Mouse (Mus musculus) forebrain, embryonic 11.5 days (tissue): Measurements from ENCODE around the gene Tctex1d1. TPM values are rescaled to one million over a fixed set of nuclear protein-coding genes. Genes with fewer than 3 reads are reported as not detected.

ENCODE experiments used
- ATAC-seq: fragments of 200-750 bp; cut with Nextera tagmentation; replicated peaks from 2 replicates; pipeline ENCODE4 v1.8.0; 2017; ENCODE audit warnings: moderate TSS enrichment; ENCODE audit not compliant: low FRiP score
- DNase-seq: peaks from one replicate; pipeline ENCODE4 v3.0.0-alpha.2; 2017; ENCODE audit warnings: low spot score
- H3K27ac ChIP-seq: fragments of 300-500 bp; sonication (generic); 2 replicates; pipeline ENCODE4 v1.5.1; 2014; ENCODE audit warnings: low read depth, low read length
- H3K27me3 ChIP-seq: fragments of 300-500 bp; sonication (generic); 2 replicates; pipeline ENCODE4 v1.6.1; 2014; ENCODE audit warnings: mild to moderate bottlenecking, low read length, mixed read lengths; ENCODE audit not compliant: control insufficient read depth, insufficient read depth
- H3K36me3 ChIP-seq: fragments of 300-500 bp; sonication (generic); 2 replicates; pipeline ENCODE4 v1.6.1; 2014; ENCODE audit warnings: mild to moderate bottlenecking, low read length, moderate library complexity, mixed read lengths; ENCODE audit not compliant: control insufficient read depth, insufficient read depth
- H3K4me1 ChIP-seq: fragments of 300-500 bp; sonication (generic); replicated peaks from 2 replicates; pipeline ENCODE4 v1.6.1; 2014; ENCODE audit warnings: low read length, mixed read lengths; ENCODE audit not compliant: control insufficient read depth, insufficient read depth
- H3K4me2 ChIP-seq: fragments of 300-500 bp; sonication (generic); 2 replicates; pipeline ENCODE4 v1.6.1; 2014; ENCODE audit warnings: low read depth, mild to moderate bottlenecking, low read length, moderate library complexity, mixed read lengths; ENCODE audit not compliant: severe bottlenecking
- H3K4me3 ChIP-seq: fragments of 300-500 bp; sonication (generic); 2 replicates; pipeline ENCODE4 v1.5.1; 2014; ENCODE audit warnings: low read depth, low read length
- H3K9ac ChIP-seq: fragments of 300-500 bp; sonication (generic); 2 replicates; pipeline ENCODE4 v1.6.1; 2014; ENCODE audit warnings: low read length
- H3K9me3 ChIP-seq: fragments of 300-500 bp; sonication (generic); 2 replicates; pipeline ENCODE4 v1.6.1; 2016; ENCODE audit warnings: low read length, mixed read lengths; ENCODE audit not compliant: control insufficient read depth
- WGBS: fragments of 180-500 bp; shearing (Covaris S2); extraction: QIAGEN DNeasy Blood & Tissue Kit; methylation state at CpG from one replicate; pipeline ENCODE4 v1.1.7; 2014; 5-methylcytosine and 5-hydroxymethylcytosine counted together
- polyA plus RNA-seq: library from polyadenylated mRNA; unstranded; fragments of >200 nt; fragmentation: Nextera tagmentation; extraction: Ambion mirVana; gene quantifications from 2 replicates; pipeline ENCODE4 v1.2.1, GENCODE M21; 2014

Gene Tctex1d1
- 0.60 TPM in 1 of 2 replicates, not detected in the other for polyA plus RNA-seq

- peak within 1 kb of the TSS; percentile 0; the same call in 1 of the 2 replicates for H3K4me3 ChIP-seq
- no peak within 1 kb of the TSS for H3K27ac ChIP-seq
- no peaks in the 10 kb centered on the region for H3K9me3 ChIP-seq
- no peak within 1 kb of the TSS for H3K9ac ChIP-seq
- H3K36me3 ChIP-seq = no peaks in the 10 kb centered on the region
- H3K4me2 ChIP-seq = peak within 1 kb of the TSS; percentile 46
- ATAC-seq (peak; percentile 45; the same call in 1 of the 2 replicates), DNase-seq (peak; percentile 60)
- peaks cover 30% of the 10 kb centered on the region for H3K27me3 ChIP-seq
- WGBS = under 1% methylated on average over 13 of the region's 13 CpGs
- H3K4me1 ChIP-seq = peaks cover 15% of the 10 kb centered on the region
Observed at GRCm38 (mm10) chr4:102978440-102978839, at the start of gene Tctex1d1. Gene Tctex1d1, plus strand, starts transcription at chr4:102978606.

- ATAC-seq = no peak
Observed at GRCm38 (mm10) chr4:102929491-102929890, 48.9 kb upstream of the Tctex1d1 start.

DNA sequence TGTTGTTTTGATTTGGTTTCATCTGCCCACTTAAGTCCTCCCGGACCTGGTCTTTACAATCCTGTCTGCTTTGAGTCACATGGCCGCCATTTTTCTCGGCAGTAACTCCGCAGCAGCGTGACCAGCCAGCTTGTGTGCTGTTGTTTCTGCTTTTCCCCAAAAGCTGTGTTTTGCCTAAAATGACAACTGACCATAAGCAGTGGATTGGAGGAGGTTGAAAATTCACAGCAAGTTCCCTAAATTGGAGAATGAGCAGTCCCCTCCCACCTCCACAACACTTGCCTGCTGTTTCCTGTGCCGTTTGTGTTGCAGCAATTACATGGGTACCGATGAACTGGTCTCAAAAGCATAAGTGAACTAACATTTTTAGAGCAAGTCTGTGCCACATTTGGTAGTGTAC is 47.7 kb upstream of the Tctex1d1 start:
- H3K27me3 ChIP-seq = no peaks in the 10 kb centered on the region
- H3K9ac ChIP-seq = no peak overlapping the region
- no peak for ATAC-seq
- no peak for DNase-seq
- H3K27ac ChIP-seq = no peak overlapping the region
- H3K4me1 ChIP-seq = no peaks in the 10 kb centered on the region
- H3K4me2 ChIP-seq = no peak overlapping the region
- H3K9me3 ChIP-seq = no peaks in the 10 kb centered on the region
- H3K4me3 ChIP-seq = no peak overlapping the region
- WGBS = 92% methylated on average over 7 of the region's 7 CpGs
- no peaks in the 10 kb centered on the region for H3K36me3 ChIP-seq

More at GRCm38 (mm10) chr4:102929491-102929890, 48.9 kb upstream of the Tctex1d1 start:
- no peak overlapping the region for H3K4me2 ChIP-seq
- H3K4me1 ChIP-seq = no peaks in the 10 kb centered on the region
- H3K9ac ChIP-seq = no peak overlapping the region
- WGBS = 62% methylated on average over 3 of the region's 4 CpGs
- H3K4me3 ChIP-seq = no peak overlapping the region
- H3K9me3 ChIP-seq = no peaks in the 10 kb centered on the region
- no peak for DNase-seq
- no peak overlapping the region for H3K27ac ChIP-seq
- H3K27me3 ChIP-seq = no peaks in the 10 kb centered on the region
- H3K36me3 ChIP-seq = no peaks in the 10 kb centered on the region

- Histone ChIP-seq H3K4me2 (no peak overlapping the region), H3K4me3 (no peak overlapping the region), H3K9ac (no peak overlapping the region), H3K27ac (no peak overlapping the region), H3K36me3 (no peaks in the 10 kb centered on the region), H3K9me3 (no peaks in the 10 kb centered on the region), H3K4me1 (no peaks in the 10 kb centered on the region), H3K27me3 (no peaks in the 10 kb centered on the region)
- DNase-seq (no peak), ATAC-seq (no peak)
- 82% methylated on average over 3 of the region's 3 CpGs for WGBS
Observed at GRCm38 (mm10) chr4:102940266-102940665, 38.1 kb upstream of the Tctex1d1 start.

DNA sequence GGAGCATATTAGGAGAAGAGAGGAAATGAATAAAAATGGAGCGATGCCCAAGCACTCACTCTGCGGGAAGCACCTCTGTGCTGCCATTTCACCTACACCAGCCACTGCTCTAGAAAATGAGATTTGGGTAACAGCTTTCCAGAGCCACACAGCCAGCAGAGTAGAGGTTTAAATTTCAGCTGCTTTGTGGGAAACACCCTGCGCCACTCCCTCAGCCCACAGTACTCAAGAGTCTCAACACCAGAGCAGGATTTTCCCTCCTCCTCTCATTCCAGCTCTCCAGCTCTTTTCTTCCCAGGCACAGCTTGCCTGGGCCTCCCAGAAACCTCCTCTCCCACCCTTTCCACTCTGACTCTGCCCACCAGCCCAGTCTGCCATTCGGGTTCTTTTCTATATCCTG is 37.7 kb upstream of the Tctex1d1 start:
- Histone ChIP-seq H3K4me1 (no peaks in the 10 kb centered on the region), H3K4me3 (no peak overlapping the region), H3K9ac (no peak overlapping the region), H3K27ac (no peak overlapping the region), H3K9me3 (no peaks in the 10 kb centered on the region), H3K36me3 (no peaks in the 10 kb centered on the region), H3K4me2 (no peak overlapping the region), H3K27me3 (no peaks in the 10 kb centered on the region)
- WGBS = 89% methylated on average over 4 of the region's 4 CpGs
- ATAC-seq (no peak), DNase-seq (no peak)

DNA sequence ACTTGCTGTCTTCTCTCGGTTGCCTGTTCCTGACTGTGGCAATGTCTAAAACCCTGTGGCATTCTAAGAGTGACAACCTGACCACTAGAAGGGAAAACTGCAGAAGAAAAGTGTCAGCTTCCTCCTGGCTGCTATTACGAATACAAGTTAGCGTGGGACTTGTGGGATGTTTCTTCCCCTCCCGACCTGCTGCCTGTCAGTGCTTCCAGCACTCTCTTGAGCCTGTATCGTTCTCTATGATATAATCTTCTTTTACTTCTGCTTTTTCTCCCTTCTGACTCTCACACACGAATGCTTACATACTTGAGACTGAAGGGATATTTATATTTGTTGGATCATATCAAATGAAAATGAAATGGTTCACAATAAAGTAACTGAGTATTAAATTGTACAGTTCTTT is 34.1 kb upstream of the Tctex1d1 start:
- Histone ChIP-seq H3K27me3 (no peaks in the 10 kb centered on the region), H3K9me3 (no peaks in the 10 kb centered on the region), H3K4me2 (no peak overlapping the region), H3K9ac (no peak overlapping the region), H3K36me3 (no peaks in the 10 kb centered on the region), H3K4me1 (no peaks in the 10 kb centered on the region), H3K4me3 (no peak overlapping the region), H3K27ac (no peak overlapping the region)
- ATAC-seq (no peak), DNase-seq (no peak)
- WGBS = 82% methylated on average over 6 of the region's 6 CpGs

DNA sequence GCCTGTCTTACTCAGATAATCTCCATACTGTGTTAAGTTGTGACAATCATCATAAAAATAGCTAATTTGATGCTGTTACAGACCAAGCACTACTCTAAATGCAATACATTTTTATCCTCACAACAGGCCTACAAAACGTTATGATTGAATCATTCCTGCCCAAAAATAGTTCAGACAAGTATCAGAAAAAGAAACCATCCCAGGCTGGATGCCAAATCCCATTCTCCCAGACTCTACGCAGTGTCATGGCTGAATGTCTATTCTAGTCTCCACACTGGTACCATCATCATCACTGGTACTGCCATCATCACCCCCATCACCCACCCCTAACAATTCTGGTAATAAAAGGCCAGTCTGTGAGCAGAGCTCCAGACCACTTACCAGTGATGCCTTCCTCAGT is 25.9 kb upstream of the Tctex1d1 start:
- H3K4me1 ChIP-seq = no peaks in the 10 kb centered on the region
- no peaks in the 10 kb centered on the region for H3K27me3 ChIP-seq
- H3K4me3 ChIP-seq = no peak overlapping the region
- no peaks in the 10 kb centered on the region for H3K36me3 ChIP-seq
- no peaks in the 10 kb centered on the region for H3K9me3 ChIP-seq
- no peak overlapping the region for H3K4me2 ChIP-seq
- no peak for ATAC-seq
- no peak overlapping the region for H3K9ac ChIP-seq
- H3K27ac ChIP-seq = no peak overlapping the region
- no peak for DNase-seq
- 77% methylated on average over 2 of the region's 2 CpGs for WGBS

DNA sequence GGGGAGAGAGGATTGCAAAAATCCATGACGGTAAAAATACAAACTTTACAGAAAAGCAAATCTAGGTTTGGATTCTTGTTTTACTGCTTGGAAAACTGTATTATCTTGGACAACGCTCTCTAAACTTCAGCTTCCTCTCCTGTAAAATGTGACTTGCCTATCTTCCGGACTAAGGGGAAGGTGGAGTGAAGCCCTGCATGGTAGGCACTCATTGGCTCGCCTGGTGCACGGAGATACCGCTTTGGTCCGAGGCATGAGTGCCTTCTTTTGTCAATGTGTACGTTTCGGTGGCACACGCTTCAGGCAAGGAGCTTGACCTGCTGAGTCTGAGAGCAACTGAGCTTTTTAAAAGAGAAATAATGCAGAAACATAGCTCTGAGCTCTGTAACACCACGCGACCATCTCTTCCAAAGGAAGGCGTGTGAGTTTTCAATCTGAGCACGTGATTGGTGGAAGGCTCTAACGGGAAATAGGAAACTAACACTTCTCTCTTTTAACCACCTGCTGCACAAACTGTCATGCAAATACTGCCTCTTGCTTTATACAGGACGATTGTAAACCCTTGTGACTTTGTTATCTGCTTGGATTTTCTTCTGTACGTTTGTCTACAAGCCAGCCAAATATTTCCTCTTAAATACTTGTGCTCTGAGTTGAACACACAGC is 23.0 kb upstream of the Tctex1d1 start:
- no peaks in the 10 kb centered on the region for H3K27me3 ChIP-seq
- H3K36me3 ChIP-seq = no peaks in the 10 kb centered on the region
- no peaks in the 10 kb centered on the region for H3K4me1 ChIP-seq
- no peaks in the 10 kb centered on the region for H3K9me3 ChIP-seq
- WGBS = 74% methylated on average over 17 of the region's 17 CpGs
- ATAC-seq = no peak
- no peak overlapping the region for H3K9ac ChIP-seq
- no peak overlapping the region for H3K4me2 ChIP-seq
- DNase-seq = no peak
- no peak overlapping the region for H3K4me3 ChIP-seq
- H3K27ac ChIP-seq = no peak overlapping the region

DNA sequence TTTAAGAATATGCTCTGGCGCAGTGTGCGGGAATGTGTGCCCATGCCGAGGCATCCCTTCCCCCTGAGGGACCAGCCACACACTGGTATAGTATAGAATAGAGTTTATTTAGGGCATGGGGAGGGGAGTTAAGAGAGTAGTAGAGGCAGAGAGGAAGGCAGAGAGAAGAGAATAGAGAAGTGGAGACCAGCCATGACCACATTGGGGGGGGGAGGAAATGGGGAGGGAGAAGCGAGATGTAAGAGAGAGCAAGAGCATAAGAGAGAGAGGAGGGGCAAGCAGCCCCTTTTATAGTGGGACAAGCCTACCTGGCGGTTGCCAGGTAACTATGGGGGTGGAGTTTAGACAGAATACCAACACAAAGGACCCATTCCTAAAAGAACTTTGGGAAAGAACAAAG is 19.0 kb upstream of the Tctex1d1 start:
- no peaks in the 10 kb centered on the region for H3K9me3 ChIP-seq
- DNase-seq = no peak
- H3K27me3 ChIP-seq = no peaks in the 10 kb centered on the region
- H3K4me3 ChIP-seq = no peak overlapping the region
- WGBS = 85% methylated on average over 5 of the region's 5 CpGs
- H3K36me3 ChIP-seq = no peaks in the 10 kb centered on the region
- H3K27ac ChIP-seq = no peak overlapping the region
- H3K4me1 ChIP-seq = no peaks in the 10 kb centered on the region
- no peak overlapping the region for H3K4me2 ChIP-seq
- no peak for ATAC-seq
- no peak overlapping the region for H3K9ac ChIP-seq
